Mouse (Mus musculus) olfactory bulb, adult 2 months (tissue): ENCODE measurements around the gene Dot1l.

Source experiments
- CTCF ChIP-seq: fragments of 200-500 bp; IDR thresholded peaks from 2 replicates; pipeline ENCODE4 v1.5.1; 2012; ENCODE audit warnings: low read depth, mild to moderate bottlenecking, low read length, moderate library complexity; ENCODE audit not compliant: insufficient read depth
- POLR2A ChIP-seq: fragments of 200-500 bp; IDR thresholded peaks from 2 replicates; pipeline ENCODE4 v1.6.1; 2012; ENCODE audit warnings: mild to moderate bottlenecking, low read depth, low read length, moderate library complexity; ENCODE audit not compliant: insufficient read depth

DNA sequence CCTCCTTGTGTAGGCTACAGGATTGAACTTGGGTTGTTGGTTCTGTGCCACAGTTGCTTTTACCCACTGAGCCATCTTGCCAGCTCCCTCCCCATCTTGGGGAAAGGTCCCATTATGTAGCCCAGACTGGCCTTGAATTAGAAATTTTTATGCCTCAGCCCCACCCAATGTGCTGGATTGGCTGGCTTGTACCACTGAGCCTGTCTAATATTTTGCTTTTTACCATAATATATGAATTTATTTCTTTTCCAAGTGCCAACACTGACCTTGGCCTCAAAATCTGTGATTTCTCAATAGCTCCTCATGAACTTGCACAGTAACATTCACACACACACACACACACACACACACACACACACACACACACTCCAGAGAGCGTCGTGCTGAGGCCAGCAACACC lies 10.7 kb downstream of the Dot1l start:
- no peak for TF ChIP-seq CTCF
- no peak for TF ChIP-seq POLR2A
